Mouse (Mus musculus) erythroid progenitor cell, adult 5-6 weeks (primary cell): Measurements from ENCODE around the gene Actn4. TPM values are rescaled to one million over a fixed set of nuclear protein-coding genes. Genes with fewer than 3 reads are reported as not detected.

ENCODE experiments used
- ATAC-seq: replicated peaks from 2 replicates; pipeline ENCODE4 v1.8.0; 2016; ENCODE audit warnings: moderate number of reproducible peaks, mild to moderate bottlenecking, moderate TSS enrichment, inconsistent platforms; ENCODE audit not compliant: poor library complexity, low FRiP score, severe bottlenecking
- total RNA-seq, 2 experiments: library from RNA; stranded (forward) in 1 of 2; stranded (reverse) in 1 of 2; fragments of 150-400 nt in 1 of 2; fragments of 186-747, 209-891 nt in 1 of 2; gene quantifications; 2 replicates each; pipeline versions ENCODE4 v1.2.3 to v1.2.4; 2015 to 2017; ENCODE audit warnings: low replicate concordance in 2 of 2

The Actn4 gene
- total RNA-seq, 2 experiments from 2014 or later, result 173 to 189 TPM

- no peak for ATAC-seq
These were observed 31.0 kb downstream of the Actn4 start for GRCm38 (mm10) chr7:28931032-28931694.

- ATAC-seq, result no peak
These were observed 31.7 kb downstream of the Actn4 start for GRCm38 (mm10) chr7:28930320-28931031.

- no peak for ATAC-seq
These were observed 32.8 kb downstream of the Actn4 start for GRCm38 (mm10) chr7:28929381-28929780.

- no peak for ATAC-seq
These were observed 36.0 kb downstream of the Actn4 start for GRCm38 (mm10) chr7:28926172-28926571.

- ATAC-seq, result no peak
These were observed 36.8 kb downstream of the Actn4 start for GRCm38 (mm10) chr7:28925317-28925716.

GRCm38 (mm10) chr7:28924802-28925201 lies 37.3 kb downstream of the Actn4 start:
- ATAC-seq, result no peak

- ATAC-seq, result no peak
These were observed 38.3 kb downstream of the Actn4 start for GRCm38 (mm10) chr7:28923865-28924291.

- ATAC-seq, result no peak
These were observed 39.5 kb downstream of the Actn4 start for GRCm38 (mm10) chr7:28922606-28923005.

- no peak for ATAC-seq
These were observed 40.2 kb downstream of the Actn4 start for GRCm38 (mm10) chr7:28921722-28922465.

GRCm38 (mm10) chr7:28921178-28921577 lies 41.0 kb downstream of the Actn4 start:
- ATAC-seq, result no peak

GRCm38 (mm10) chr7:28919815-28920214 lies 42.3 kb downstream of the Actn4 start:
- ATAC-seq, result no peak

GRCm38 (mm10) chr7:28918540-28918939 lies 43.6 kb downstream of the Actn4 start:
- no peak for ATAC-seq

GRCm38 (mm10) chr7:28917503-28918426 lies 44.4 kb downstream of the Actn4 start:
- ATAC-seq, result no peak

- ATAC-seq, result no peak
These were observed 45.6 kb downstream of the Actn4 start for GRCm38 (mm10) chr7:28916491-28916890.

- no peak for ATAC-seq
These were observed 49.0 kb downstream of the Actn4 start for GRCm38 (mm10) chr7:28913171-28913570.

- ATAC-seq, result no peak
These were observed 50.5 kb downstream of the Actn4 start for GRCm38 (mm10) chr7:28911632-28912031.

- ATAC-seq, result no peak
These were observed 54.9 kb downstream of the Actn4 start for GRCm38 (mm10) chr7:28907195-28907594.

GRCm38 (mm10) chr7:28903778-28904177 lies 58.4 kb downstream of the Actn4 start:
- ATAC-seq, result no peak

GRCm38 (mm10) chr7:28902809-28903208 lies 59.3 kb downstream of the Actn4 start:
- no peak for ATAC-seq

- ATAC-seq, result no peak
These were observed 60.0 kb downstream of the Actn4 start for GRCm38 (mm10) chr7:28902180-28902579.
